Mouse (Mus musculus): ENCODE measurements around the gene Oprl1. TPM values are rescaled to one million over a fixed set of nuclear protein-coding genes. Genes with fewer than 3 reads are reported as not detected.

Gene Oprl1
- polyA plus RNA-seq, 1 experiment from 2014 or later, result 5.6 TPM

DNA sequence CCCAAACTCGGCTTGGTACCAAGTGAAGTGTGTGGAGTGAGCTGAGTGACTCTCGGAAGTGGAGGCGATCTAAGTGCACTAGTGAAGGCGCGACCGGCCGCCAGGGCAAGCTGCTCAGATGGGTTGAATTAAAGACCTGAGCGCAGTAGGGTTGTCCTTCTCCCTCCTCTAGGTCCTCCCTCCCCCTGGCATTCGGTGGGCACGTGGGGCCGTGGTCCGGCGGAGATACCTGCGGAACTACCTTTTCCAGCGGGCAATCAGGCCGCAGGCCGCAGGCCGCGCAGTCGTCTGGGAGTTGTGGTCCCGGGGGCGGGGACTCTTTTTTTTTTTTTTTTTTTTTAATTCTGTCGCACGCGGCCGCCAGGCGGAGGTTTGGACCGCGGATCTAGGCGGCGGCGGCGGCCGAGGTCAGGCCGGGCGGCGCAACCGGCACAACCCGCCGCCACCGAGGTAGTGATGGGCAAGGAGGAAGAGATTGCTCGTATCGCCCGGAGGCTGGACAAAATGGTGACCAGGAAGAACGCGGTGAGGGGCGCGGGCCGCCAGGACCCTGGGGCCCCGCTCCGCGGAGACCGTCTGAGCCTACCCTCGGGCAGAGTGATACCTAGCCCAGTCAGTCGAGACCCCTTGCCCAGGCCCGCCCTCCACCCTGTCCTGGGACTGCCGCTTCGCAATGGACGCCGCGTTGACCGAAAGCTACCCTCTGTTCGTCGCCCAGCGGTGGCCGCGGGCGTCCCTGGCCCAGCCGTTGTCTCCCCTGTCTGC lies 34.7 kb upstream of the Oprl1 start, which contains the start of gene Tcea2:
Gene Tcea2 (plus strand): TSS at position 360 of the 765 bp plus-strand sequence.
- Histone ChIP-seq H3K36me3 (0 out of 2 replicates have a peak, but pooled peaks cover 3% of the 10 kb centered on the region), H3K9me3 (no peaks in the 10 kb centered on the region), H3K27ac (peak within 1 kb of the TSS; percentile 43), H3K9ac (peak within 1 kb of the TSS; percentile 81), H3K4me2 (replicated peaks) (peak within 1 kb of the TSS; percentile 89), H3K4me3 (peak within 1 kb of the TSS; percentile 66), H3K27me3 (no peaks in the 10 kb centered on the region), H3K4me1 (peaks cover 6% of the 10 kb centered on the region; the same call in 1 of the 2 replicates)
- under 1% methylated on average over 68 of the region's 69 CpGs for WGBS
- peak; percentile 38; the same call in 1 of the 2 replicates for ATAC-seq (ENCODE audit: insufficient number of reproducible peaks, insufficient read depth, low FRiP score, low TSS enrichment)

DNA sequence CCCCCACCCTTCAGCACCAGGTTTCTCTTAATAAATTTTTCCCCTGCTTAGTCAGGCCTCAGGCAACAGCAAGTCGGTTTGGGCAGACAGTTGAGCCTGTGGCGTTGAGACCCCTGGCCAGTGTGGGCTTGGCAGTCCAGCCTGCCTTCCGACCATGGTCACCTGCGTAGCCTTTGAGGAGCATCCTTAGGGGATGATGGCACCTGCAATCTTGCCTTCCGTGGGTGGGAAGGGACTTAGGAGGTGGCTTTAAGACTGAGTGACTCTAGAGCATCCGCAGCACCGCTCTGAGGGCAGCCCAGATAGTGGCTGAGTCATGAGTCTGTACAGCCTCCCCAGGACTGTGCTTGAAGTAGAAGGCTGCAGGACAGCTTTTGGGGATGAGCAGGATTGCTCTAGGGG lies 34.1 kb upstream of the Oprl1 start:
- peak overlapping the region; percentile 66 for H3K4me3 ChIP-seq
- 0 out of 2 replicates have a peak, but pooled peaks cover 3% of the 10 kb centered on the region for H3K36me3 ChIP-seq
- 0 out of 2 replicates have a peak overlapping the region, but pooled peaks have one; percentile 43 for H3K27ac ChIP-seq
- 0 out of 2 replicates have a peak, but pooled peaks cover 1% of the 10 kb centered on the region for H3K4me1 ChIP-seq
- peak overlapping the region; percentile 81 for H3K9ac ChIP-seq
- peak overlapping the region; percentile 89 for H3K4me2 ChIP-seq (replicated peaks)
- no peaks in the 10 kb centered on the region for H3K27me3 ChIP-seq
- peak; percentile 11; the same call in 1 of the 2 replicates for ATAC-seq (ENCODE audit: insufficient number of reproducible peaks, insufficient read depth, low FRiP score, low TSS enrichment)
- 11% methylated on average over 7 of the region's 7 CpGs for WGBS
- H3K9me3 ChIP-seq, result no peaks in the 10 kb centered on the region

DNA sequence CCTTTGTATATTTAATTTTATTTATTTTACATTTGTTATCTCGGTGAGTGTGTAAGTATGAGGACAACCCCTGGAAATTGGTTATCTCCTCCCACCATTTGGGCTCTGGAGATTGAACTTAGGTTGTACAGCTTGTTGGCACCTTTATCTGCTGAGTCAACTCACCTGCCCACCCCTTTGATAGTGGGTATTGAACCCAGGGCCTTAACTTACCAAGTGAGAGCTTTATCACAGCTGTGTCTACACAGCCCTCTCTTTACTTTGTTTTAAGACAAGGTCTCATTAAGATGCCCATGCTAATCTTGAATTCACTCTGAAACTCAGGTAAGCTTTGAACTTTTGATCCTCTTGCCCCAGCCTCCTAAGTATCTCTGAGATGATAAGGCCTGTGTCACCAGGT lies 32.8 kb upstream of the Oprl1 start:
- no peaks in the 10 kb centered on the region for H3K4me1 ChIP-seq

DNA sequence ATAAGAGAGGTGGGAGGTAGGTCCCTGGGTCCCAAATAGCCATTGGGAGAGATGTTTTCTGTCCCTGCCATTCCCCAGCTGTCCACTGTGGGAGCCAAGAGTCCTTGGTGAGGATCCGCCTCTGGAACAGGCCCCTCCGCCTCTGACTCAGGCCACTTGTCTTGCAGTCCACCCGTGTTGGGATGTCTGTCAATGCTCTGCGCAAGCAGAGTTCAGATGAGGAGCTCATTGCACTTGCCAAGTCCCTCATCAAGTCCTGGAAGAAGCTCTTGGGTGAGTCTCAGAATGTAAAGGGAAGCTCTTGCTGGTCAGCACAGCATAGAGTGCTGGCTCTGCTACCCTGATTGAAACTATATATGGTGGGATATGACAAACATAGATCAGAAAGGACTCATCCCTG lies 31.4 kb upstream of the Oprl1 start:
- Histone ChIP-seq H3K27ac (no peak overlapping the region), H3K4me2 (replicated peaks) (no peak overlapping the region), H3K9me3 (no peaks in the 10 kb centered on the region), H3K27me3 (no peaks in the 10 kb centered on the region), H3K4me1 (no peaks in the 10 kb centered on the region), H3K4me3 (no peak overlapping the region), H3K36me3 (peaks cover 27% of the 10 kb centered on the region), H3K9ac (no peak overlapping the region)
- 70% methylated on average over 4 of the region's 4 CpGs for WGBS
- no peak for ATAC-seq (ENCODE audit: insufficient number of reproducible peaks, insufficient read depth, low FRiP score, low TSS enrichment)

More for the DNA sequence above, 32.8 kb upstream of the Oprl1 start:
- no peaks in the 10 kb centered on the region for H3K9me3 ChIP-seq
- no peak for ATAC-seq (ENCODE audit: insufficient number of reproducible peaks, insufficient read depth, low FRiP score, low TSS enrichment)
- WGBS, result 90% methylated on average over 1 of the region's 1 CpGs
- H3K4me3 ChIP-seq, result no peak overlapping the region
- no peak overlapping the region for H3K4me2 ChIP-seq (replicated peaks)
- no peak overlapping the region for H3K27ac ChIP-seq
- peaks cover 13% of the 10 kb centered on the region for H3K36me3 ChIP-seq
- no peak overlapping the region for H3K9ac ChIP-seq
- H3K27me3 ChIP-seq, result no peaks in the 10 kb centered on the region

DNA sequence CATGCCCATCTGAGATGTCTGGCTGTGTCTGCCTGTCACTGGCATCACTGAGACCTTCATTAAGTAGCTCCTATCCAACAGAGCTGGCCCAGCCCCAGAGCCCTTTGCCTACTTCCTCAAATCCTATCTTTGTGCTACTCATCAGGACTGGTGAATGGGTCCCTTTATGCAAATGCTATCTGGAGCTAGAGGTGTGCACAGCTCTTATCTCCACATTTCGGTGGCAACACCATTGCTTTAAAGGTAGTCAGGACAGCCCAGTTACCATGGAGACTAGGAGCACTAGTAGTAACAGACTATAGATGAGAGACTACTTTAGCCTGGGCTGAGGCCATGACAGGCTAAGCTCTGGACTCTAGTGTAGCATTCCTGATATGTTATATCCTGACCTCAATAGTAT lies 30.1 kb upstream of the Oprl1 start:
- ATAC-seq (ENCODE audit: insufficient number of reproducible peaks, insufficient read depth, low FRiP score, low TSS enrichment), result no peak
- Histone ChIP-seq H3K9me3 (no peaks in the 10 kb centered on the region), H3K4me2 (replicated peaks) (no peak overlapping the region), H3K4me1 (no peaks in the 10 kb centered on the region), H3K36me3 (peaks cover 39% of the 10 kb centered on the region), H3K4me3 (no peak overlapping the region), H3K27me3 (no peaks in the 10 kb centered on the region), H3K27ac (no peak overlapping the region), H3K9ac (no peak overlapping the region)
- WGBS, result 93% methylated on average over 1 of the region's 1 CpGs

DNA sequence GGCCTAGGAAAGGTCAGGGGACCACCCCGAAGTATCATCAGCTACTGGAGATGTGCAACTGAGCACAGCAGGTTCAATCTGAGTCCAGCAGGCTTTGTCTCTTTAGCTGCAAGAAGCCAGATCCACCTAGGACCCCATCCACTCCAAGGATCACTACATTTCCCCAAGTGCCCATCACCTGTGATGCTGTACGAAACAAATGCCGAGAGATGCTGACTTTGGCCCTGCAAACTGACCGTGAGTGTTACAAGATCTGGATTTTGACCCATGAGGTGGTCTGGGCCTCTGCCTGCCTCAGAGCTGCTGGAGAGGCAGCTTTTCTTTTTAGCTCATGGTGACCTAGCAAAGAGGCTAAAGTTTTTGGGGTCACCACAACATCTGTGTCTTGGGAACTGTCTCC lies 29.1 kb upstream of the Oprl1 start:
- no peak for ATAC-seq (ENCODE audit: insufficient number of reproducible peaks, insufficient read depth, low FRiP score, low TSS enrichment)
- Histone ChIP-seq H3K27ac (no peak overlapping the region), H3K36me3 (peaks cover 45% of the 10 kb centered on the region), H3K4me2 (replicated peaks) (no peak overlapping the region), H3K4me3 (no peak overlapping the region), H3K9me3 (no peaks in the 10 kb centered on the region), H3K9ac (no peak overlapping the region), H3K4me1 (no peaks in the 10 kb centered on the region), H3K27me3 (no peaks in the 10 kb centered on the region)
- 94% methylated on average over 4 of the region's 4 CpGs for WGBS

DNA sequence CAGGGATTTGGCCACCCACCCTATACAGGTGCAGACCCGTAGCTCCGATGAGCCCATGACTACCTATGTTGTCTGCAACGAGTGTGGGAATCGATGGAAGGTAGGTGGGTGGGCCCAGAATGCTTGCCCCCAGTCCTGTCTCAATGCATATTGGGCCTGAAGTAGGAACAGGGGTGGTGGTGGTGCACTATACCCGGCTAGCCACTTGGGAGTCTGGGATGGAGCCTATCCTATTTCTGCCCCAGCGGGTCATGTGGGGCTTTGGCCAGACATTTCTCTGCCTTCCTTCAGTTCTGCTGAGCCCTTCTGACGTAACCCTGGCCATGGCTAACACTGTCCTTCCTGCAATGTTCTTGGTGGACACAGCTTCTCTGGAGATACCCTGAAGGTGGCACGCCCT lies 27.2 kb upstream of the Oprl1 start:
- H3K4me3 ChIP-seq, result no peak overlapping the region
- no peak overlapping the region for H3K9ac ChIP-seq
- no peaks in the 10 kb centered on the region for H3K27me3 ChIP-seq
- peaks cover 2% of the 10 kb centered on the region for H3K4me1 ChIP-seq
- no peak overlapping the region for H3K4me2 ChIP-seq (replicated peaks)
- peaks cover 48% of the 10 kb centered on the region for H3K36me3 ChIP-seq
- no peaks in the 10 kb centered on the region for H3K9me3 ChIP-seq
- no peak for ATAC-seq (ENCODE audit: insufficient number of reproducible peaks, insufficient read depth, low FRiP score, low TSS enrichment)
- 93% methylated on average over 8 of the region's 8 CpGs for WGBS
- no peak overlapping the region for H3K27ac ChIP-seq

DNA sequence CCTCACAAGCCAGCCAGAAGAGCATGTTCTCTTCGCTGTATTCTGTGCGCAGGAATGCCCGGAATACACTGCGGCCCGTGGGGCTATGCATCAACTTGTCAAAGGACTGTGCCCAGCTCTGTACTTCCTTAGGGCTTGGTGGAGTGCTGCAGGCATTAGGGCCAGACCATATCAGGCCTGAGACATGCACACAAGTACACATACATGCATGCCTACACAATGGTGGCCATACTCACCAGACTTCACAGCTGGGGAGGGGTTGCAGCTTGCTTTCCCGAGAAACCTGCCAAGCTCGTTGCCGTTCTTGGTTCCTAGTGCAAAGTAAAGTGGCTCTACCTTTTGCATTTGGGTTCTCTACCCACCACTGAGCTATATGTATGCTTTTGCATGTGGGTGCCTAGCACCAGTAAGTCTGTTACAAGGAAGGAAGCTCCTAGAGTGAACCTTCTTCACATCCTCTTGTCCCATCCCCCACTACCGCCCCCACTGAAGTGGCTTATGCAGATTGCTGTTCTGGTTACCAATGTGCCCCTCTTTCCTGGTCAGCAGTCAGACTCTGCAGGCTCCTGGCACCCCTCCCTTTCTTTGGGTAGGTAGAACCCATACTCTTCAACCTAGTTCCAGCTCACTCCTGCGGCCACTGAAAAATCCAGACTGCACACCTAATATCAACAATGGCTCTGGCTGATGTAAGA lies 25.2 kb upstream of the Oprl1 start:
- Histone ChIP-seq H3K4me3 (no peak overlapping the region), H3K4me1 (peaks cover 14% of the 10 kb centered on the region), H3K36me3 (peaks cover 45% of the 10 kb centered on the region), H3K9ac (no peak overlapping the region), H3K27ac (no peak overlapping the region), H3K9me3 (no peaks in the 10 kb centered on the region), H3K4me2 (replicated peaks) (no peak overlapping the region), H3K27me3 (no peaks in the 10 kb centered on the region)
- WGBS, result 92% methylated on average over 10 of the region's 10 CpGs
- ATAC-seq (ENCODE audit: insufficient number of reproducible peaks, insufficient read depth, low FRiP score, low TSS enrichment), result no peak

DNA sequence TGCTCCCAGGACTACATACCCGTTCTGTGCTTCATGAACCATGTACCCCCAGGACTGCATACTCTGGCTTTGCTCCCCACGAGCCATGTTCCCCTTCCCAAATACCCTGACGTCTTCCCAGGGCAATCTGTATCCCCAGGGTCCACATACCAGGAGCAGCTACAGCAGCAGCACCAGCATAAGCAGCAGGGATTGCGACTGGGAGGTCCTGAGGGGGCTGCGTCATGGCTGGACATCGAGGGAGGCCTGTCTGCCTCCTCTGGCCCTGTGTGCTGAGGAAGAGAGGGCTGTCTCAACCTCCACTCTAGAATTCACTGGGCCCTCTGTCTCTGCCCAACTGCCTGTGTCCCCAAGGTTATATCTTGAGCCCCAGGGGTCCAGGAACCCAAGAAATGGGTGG lies 23.7 kb upstream of the Oprl1 start:
- no peak overlapping the region for H3K4me3 ChIP-seq
- H3K27ac ChIP-seq, result no peak overlapping the region
- H3K27me3 ChIP-seq, result no peaks in the 10 kb centered on the region
- no peaks in the 10 kb centered on the region for H3K9me3 ChIP-seq
- H3K4me2 ChIP-seq (replicated peaks), result no peak overlapping the region
- ATAC-seq (ENCODE audit: insufficient number of reproducible peaks, insufficient read depth, low FRiP score, low TSS enrichment), result no peak
- H3K9ac ChIP-seq, result no peak overlapping the region
- 87% methylated on average over 6 of the region's 6 CpGs for WGBS
- H3K4me1 ChIP-seq, result peaks cover 14% of the 10 kb centered on the region
- peaks cover 43% of the 10 kb centered on the region for H3K36me3 ChIP-seq

DNA sequence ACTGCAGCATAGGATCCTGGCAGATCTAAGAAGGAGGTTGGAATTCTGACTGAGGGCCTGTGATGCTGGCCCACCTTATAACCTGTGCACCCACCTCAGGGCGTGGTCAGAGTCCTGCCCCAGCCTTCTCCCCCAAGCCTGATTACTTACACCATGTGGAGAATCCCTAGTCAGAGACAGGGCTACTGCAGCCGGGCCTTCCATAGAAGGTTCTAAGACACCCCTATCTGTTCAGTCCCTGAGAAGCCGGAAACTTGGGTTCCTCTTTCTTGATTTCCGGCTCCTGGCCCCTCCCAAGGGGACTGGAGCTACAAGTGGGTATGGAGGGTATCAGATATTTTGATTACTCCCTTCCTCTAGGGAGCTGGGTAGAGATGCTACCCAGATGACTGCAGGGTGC lies 23.2 kb upstream of the Oprl1 start:
- H3K4me1 ChIP-seq, result peaks cover 14% of the 10 kb centered on the region
- no peak for ATAC-seq (ENCODE audit: insufficient number of reproducible peaks, insufficient read depth, low FRiP score, low TSS enrichment)
- WGBS, result 88% methylated on average over 4 of the region's 4 CpGs
- H3K9ac ChIP-seq, result peak overlapping the region; percentile 7; the same call in 1 of the 2 replicates
- H3K4me2 ChIP-seq (replicated peaks), result 0 out of 2 replicates have a peak overlapping the region, but pooled peaks have one; percentile 3
- H3K27me3 ChIP-seq, result no peaks in the 10 kb centered on the region
- H3K27ac ChIP-seq, result no peak overlapping the region
- H3K36me3 ChIP-seq, result peaks cover 38% of the 10 kb centered on the region
- no peaks in the 10 kb centered on the region for H3K9me3 ChIP-seq
- no peak overlapping the region for H3K4me3 ChIP-seq

DNA sequence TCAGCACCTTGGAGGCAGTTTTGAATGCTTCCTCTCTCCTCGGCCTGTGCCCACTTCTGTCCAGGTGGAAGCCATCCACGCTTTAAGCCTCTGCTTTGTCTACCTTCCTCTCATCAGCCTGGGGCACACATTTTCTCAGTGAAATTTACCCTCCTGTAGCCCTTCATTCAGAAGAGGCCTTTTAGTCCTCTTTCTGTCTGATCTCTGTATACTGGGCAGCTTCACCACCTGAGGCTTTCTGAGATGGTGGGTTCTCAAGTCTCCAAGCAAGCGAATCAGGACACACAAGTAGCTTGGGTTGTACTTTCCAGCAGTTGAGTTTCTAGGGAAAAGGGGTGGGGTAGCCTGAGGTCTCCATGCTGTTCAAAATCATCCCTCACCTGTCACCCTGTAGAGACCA lies 22.5 kb upstream of the Oprl1 start:
- Histone ChIP-seq H3K4me2 (replicated peaks) (peak overlapping the region; percentile 92; the same call in 1 of the 2 replicates), H3K36me3 (peaks cover 31% of the 10 kb centered on the region), H3K4me3 (peak overlapping the region; percentile 69), H3K27ac (no peak overlapping the region), H3K27me3 (no peaks in the 10 kb centered on the region), H3K9me3 (no peaks in the 10 kb centered on the region), H3K9ac (no peak overlapping the region), H3K4me1 (peaks cover 14% of the 10 kb centered on the region)
- ATAC-seq (ENCODE audit: insufficient number of reproducible peaks, insufficient read depth, low FRiP score, low TSS enrichment), result no peak
- 86% methylated on average over 3 of the region's 3 CpGs for WGBS
